Mouse (Mus musculus) gastrocnemius, adult 2 months (tissue): ENCODE measurements around the gene Inpp4a. TPM values are rescaled to one million over a fixed set of nuclear protein-coding genes. Genes with fewer than 3 reads are reported as not detected.

Experiments used
- DNase-seq: peaks from one replicate; pipeline ENCODE4 v3.0.0; 2022
- H3K27ac ChIP-seq: fragments of 200-600 bp; 2 replicates; pipeline ENCODE4 v1.8.1; 2022; ENCODE audit warnings: mild to moderate bottlenecking
- H3K4me3 ChIP-seq: fragments of 200-600 bp; 2 replicates; pipeline ENCODE4 v1.8.1; 2022; ENCODE audit warnings: mild to moderate bottlenecking, moderate library complexity
- CTCF ChIP-seq: fragments of 200-600 bp; IDR thresholded peaks from 2 replicates; pipeline ENCODE4 v1.8.1; 2022; ENCODE audit warnings: antibody characterized with exemption, mild to moderate bottlenecking, moderate library complexity
- intact Hi-C: fragments of 180-260 bp; cut with DNase I; formaldehyde crosslinking; loops from one replicate; pipeline ENCODE4 v1.15.1; 2025
- total RNA-seq, 2 experiments: library from RNA; stranded (reverse); gene quantifications; 2 replicates each; pipeline ENCODE4 v1.2.3; 2021

The Inpp4a gene
- total RNA-seq, 2 experiments from 2014 or later: 18.0 to 19.5 TPM

DNA sequence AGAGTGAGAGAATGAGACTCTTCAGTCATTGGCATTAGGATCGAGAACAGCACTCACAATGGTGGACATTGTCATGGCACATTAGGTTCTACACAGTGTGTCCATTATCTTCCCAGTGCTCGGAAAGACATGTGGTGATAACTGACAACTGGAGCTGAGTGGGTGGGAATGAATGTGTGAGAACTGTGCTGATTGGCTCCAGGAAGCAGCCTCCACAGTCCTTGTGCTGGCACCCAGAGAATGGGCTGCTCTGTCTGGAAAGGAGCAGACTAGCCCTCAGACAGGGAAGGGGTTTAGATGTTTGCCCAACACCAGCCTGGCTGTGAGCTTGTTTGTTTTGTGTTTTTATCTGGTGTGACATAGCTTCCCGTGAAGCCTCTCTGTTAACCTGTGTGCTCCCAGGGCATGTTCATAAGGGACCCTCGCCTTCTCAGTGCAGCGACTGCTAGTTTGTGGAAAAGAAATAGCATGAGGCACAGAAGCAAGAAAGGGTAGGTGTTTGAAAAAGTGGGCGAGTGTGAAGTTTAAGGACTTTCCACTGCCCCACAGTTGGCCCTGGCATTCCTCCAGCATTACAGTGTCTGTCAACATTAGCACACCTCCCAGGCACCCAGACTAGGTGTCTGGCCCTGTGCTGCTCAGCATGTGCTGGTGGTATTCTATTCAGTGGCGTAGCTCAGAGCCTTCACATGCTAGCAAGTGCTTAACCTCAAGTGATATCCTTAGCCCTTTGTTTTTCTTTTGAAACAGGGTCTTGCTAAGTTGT lies 51.4 kb downstream of the Inpp4a start:
- intact Hi-C loops: no loop called here
- H3K27ac ChIP-seq: 0 out of 2 replicates have a peak overlapping the region, but pooled peaks have one; percentile 9
- no peak overlapping the region for H3K4me3 ChIP-seq
- no peak for DNase-seq
- TF ChIP-seq CTCF: no peak

DNA sequence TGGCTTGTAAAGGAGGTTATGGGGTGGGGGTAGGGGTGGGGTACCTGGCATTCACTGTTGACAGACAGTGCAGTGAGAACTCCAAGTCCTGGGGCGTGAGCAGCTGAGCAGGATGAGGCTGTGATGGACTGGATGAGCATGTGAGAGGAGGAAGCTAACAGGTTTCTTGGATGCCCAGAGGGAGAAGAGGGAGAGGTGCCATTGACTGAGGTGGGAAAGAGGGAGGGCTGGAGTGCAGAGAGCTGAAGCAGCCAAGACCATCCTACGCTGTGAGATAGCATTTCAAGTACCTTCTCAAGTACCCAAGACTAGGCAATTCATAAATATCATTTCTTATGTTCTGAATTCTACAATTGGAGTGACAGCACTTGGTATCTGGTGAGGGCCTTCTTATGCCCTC lies 52.3 kb downstream of the Inpp4a start:
- no peak for TF ChIP-seq CTCF
- intact Hi-C loops: no loop called here
- H3K4me3 ChIP-seq: no peak overlapping the region
- H3K27ac ChIP-seq: no peak overlapping the region
- no peak for DNase-seq

DNA sequence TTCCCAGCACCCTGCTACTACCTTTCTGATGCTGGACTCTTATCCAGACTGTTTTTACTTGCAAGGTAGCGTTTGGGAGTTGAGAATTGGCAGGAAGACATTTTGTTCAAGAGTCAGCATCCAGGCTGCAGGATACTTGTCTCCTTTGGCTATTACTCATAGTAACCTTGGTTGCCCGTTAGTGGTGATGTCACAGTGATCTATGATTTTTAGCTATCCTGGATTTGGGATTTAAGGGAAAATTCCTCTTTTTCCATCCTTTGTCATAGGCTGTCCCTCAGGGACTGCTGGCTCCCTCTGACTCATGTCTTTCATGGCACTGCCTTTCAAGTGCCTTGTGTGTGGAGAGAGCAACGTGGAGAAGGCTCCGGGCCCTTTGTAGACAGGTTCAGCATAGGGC lies 53.8 kb downstream of the Inpp4a start:
- intact Hi-C loops: no loop called here
- TF ChIP-seq CTCF: no peak
- Histone ChIP-seq H3K4me3 (no peak overlapping the region), H3K27ac (no peak overlapping the region)
- DNase-seq: no peak

DNA sequence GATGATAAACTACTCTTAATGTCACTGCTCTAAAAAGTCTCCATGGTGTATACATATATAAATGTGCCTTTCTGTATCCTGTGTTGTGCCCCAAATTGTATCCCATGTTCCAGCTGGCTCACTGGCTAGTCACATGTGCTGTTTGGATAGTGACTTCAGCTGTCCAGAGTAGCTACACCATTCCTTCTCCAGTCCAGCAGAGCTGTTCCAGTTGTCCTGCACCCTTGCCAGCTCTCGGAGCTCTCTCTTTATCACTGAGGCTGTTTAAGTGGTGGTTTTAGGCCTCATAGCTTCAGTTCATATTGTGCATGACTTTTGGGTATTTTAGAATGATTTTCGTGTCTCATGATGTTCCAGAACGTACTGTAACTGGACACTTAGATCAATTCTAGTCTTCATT lies 55.8 kb downstream of the Inpp4a start:
- intact Hi-C loops: no loop called here
- DNase-seq: peak; percentile 43

DNA sequence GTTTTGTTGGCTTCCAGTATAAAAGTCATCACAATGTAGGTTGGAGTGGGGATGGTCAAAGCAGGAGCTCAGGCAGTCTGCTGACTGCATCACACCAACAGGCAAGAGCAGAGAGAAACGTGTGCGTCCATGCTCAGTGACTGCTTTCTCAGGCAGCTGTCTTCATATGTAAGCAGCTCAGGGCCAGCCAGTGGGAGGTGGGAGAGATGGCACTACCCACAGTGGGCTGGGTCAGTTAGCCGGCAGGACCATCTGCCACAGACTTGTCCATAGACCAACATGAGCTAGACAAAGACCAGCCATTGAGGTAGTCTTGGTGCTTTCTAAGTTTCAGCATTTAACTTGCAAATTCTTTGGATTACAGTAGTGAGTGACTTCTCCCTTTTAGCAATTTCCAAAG lies 56.6 kb downstream of the Inpp4a start:
- no peak for DNase-seq
- TF ChIP-seq CTCF: no peak
- intact Hi-C loops: no loop called here
- Histone ChIP-seq H3K4me3 (no peak overlapping the region), H3K27ac (no peak overlapping the region)

More for the DNA sequence above, 55.8 kb downstream of the Inpp4a start:
- no peak for TF ChIP-seq CTCF
- H3K4me3 ChIP-seq: no peak overlapping the region
- H3K27ac ChIP-seq: peak overlapping the region; percentile 61

DNA sequence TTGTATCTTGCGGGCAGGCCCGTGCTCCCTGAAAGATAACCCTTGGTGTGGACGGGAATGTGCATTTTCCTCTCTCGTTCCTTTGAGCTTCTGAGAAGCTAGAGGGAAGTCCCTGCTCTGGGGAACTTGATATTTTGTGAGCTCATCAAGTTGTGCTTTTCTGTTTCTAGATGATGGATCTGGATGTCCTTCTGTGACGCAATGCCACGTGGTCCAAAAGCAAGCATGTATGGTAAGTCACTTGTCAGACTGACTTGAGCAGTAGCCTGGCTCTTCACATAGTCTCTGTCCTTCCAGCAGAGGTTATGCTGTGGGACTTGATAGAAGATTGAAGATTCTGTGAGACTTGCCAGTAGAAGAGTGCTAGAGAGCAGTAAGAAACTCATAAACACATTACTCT lies 57.5 kb downstream of the Inpp4a start:
- TF ChIP-seq CTCF: no peak
- intact Hi-C loops: no loop called here
- DNase-seq: no peak
- Histone ChIP-seq H3K4me3 (no peak overlapping the region), H3K27ac (no peak overlapping the region)

DNA sequence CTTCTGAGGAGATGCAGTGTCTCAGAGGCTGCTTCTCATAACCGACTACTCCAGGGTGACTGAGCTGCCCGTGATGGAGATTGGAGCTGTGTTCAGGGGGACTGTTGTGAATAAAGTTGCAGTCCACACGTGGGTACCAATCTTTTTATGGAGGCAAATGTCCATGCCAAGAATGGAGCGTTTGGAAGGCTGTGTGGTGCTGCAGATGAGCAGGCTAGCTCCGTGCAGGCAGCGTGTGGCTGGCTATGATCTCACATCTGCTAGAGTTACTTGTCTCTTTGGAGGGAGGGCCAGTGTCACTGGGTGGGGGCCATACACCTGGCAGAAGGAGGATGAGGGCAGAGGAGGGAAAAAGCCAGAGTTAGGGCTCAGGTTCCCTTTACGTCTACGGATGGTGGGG lies 59.0 kb downstream of the Inpp4a start:
- intact Hi-C loops: no loop called here
- peak overlapping the region; percentile 20; the same call in 1 of the 2 replicates for H3K27ac ChIP-seq
- H3K4me3 ChIP-seq: no peak overlapping the region
- no peak for TF ChIP-seq CTCF
- DNase-seq: peak; percentile 40

DNA sequence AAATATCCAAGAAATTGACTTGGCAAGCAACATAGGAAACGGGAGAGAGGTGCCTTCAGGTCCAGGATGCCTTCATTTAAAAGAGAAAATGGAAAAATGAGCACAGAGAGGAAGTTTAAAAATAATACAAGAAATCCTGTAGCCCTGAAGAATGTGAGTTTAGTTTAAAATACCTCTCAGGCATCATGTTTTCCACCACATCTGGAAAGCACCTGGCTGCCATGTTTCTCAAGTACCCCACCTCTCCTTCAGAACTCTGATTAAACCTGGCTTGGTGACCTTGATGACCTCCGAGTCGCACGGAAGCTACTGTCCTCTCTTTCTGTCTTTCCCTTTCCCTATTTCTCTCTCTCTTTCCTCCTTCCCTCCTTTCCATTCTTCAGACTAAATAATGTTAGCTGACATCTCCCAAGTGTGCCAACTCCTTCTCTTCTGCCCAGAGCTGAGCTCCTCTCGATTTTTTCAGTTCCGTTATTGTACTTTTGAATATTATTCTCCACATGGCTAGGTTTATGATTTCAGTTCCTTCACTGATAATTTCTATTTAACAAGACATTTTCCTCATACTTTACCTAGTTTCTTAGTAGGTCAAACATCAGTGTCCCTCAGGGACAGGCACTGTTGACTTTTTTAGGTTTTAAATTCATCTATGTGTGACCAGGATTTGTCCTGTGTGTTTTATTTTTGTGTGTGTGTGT lies 59.9 kb downstream of the Inpp4a start:
- no peak overlapping the region for H3K27ac ChIP-seq
- DNase-seq: no peak
- TF ChIP-seq CTCF: no peak
- intact Hi-C loops: no loop called here
- H3K4me3 ChIP-seq: no peak overlapping the region

DNA sequence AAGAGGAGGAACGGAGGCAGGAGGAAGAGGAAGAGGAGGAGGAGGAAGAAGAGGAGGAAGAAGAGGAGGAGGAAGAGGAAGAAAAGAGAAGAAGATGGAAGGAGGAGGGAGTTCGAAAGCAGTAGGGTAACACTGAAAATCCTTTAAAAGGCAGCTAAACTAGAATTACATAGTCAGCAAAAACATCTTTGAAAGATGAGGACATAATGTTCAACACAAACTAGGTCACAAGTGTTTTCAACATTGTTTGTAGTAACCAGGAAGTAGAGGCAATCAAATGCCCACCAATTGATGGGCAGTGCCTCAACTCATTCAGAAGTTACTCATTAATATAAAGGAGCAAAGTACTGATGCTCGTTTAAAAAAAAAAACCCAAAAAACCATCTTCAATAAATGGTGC lies 61.1 kb downstream of the Inpp4a start:
- no peak for DNase-seq
- Histone ChIP-seq H3K27ac (no peak overlapping the region), H3K4me3 (no peak overlapping the region)
- intact Hi-C loops: no loop called here
- TF ChIP-seq CTCF: no peak

DNA sequence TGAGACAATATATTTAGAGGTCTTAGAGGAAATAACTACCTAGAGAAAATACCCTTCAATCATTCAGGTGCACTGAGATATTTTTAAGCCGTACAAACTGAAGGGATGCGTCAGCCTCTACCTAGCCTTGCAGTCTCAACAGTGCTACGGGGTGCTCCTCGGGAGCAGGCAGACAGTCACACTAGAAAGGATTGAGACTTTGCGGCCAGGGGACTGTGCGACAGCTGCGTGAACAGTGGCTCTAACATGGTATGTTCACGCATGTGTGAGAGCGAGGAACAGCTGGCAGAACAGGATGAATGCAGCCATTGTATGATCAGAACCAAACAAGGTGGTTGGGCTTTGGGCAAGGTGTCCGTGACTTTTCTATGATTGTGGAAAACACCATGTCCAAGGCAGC lies 63.1 kb downstream of the Inpp4a start:
- intact Hi-C loops: no loop called here
- H3K4me3 ChIP-seq: no peak overlapping the region
- DNase-seq: no peak
- no peak for TF ChIP-seq CTCF
- no peak overlapping the region for H3K27ac ChIP-seq

DNA sequence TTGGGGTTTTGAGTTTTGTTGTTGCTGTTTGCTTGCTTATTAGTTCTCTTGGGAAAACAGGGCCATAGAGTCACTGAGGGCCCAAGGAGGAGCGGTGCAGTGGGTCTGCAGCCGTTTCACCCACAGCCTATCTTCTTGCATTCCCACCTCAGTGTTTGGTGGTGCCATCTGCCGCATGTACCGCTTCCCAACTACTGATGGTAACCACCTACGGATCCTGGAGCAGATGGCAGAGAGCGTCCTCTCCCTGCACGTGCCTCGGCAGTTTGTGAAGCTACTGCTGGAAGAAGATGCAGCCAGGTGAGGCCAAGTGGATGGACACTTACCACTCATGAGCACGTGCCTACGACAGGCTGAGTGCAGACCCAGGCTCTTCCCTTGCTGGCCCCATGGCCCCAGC lies 68.5 kb downstream of the Inpp4a start:
- no peak for DNase-seq
- H3K4me3 ChIP-seq: no peak overlapping the region
- intact Hi-C loops: no loop called here
- no peak for TF ChIP-seq CTCF
- no peak overlapping the region for H3K27ac ChIP-seq

DNA sequence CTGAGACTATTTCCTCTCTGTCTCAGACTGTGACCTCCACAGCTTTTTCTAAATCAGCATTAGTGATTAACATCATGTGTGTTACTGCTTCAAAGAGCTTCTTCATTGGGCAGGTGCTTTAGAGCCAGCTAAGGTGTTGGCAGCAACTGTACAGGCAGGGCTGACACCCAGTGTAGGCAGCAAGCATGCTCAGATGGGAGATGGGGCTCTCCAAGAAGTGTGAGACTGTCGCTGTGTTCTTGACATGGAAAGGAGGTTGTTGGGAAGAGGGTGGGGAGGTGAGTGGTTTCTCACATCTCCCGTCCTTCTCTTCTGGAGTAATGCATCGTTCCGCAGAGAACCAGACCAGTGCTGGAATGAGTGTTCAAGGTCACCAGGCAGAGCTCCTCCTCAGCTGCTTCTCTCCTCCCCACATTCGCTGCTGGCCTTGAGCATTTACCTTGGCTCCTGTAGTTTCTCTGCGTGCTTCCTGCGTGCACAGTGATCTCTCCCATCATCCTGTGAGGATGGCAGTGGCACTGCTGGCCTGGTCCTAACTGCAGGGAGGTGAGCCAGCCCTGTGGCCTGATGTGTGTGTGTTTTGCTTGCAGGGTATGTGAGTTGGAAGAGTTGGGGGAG lies 69.2 kb downstream of the Inpp4a start:
- no peak for TF ChIP-seq CTCF
- Histone ChIP-seq H3K27ac (no peak overlapping the region), H3K4me3 (no peak overlapping the region)
- no peak for DNase-seq
- intact Hi-C loops: no loop called here

DNA sequence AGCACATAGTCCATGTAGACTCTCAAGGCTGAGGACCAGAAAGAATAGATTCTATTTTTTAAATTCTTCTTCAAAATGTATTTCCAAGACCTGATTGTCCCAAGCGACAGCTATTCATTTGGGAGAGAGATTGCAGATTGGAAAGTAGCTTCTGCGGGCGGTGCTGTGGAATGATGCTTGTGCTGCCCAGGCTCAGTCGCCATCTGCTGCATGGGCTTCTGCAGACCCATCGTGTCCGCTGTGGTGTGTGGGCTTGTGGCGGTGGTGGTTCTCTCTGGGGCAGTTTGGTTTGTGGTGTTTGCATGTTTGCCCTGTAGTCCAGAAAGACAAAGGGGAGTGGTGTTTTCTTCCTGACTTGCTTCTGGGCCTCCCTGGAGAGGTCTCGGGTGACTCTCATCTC lies 76.5 kb downstream of the Inpp4a start:
- no peak for DNase-seq

More for the DNA sequence above, 76.5 kb downstream of the Inpp4a start:
- H3K4me3 ChIP-seq: no peak overlapping the region
- intact Hi-C loops: no loop called here
- no peak for TF ChIP-seq CTCF
- no peak overlapping the region for H3K27ac ChIP-seq
